ENCODE assay signal across 9 mouse cellular contexts in the genomic region with DNA sequence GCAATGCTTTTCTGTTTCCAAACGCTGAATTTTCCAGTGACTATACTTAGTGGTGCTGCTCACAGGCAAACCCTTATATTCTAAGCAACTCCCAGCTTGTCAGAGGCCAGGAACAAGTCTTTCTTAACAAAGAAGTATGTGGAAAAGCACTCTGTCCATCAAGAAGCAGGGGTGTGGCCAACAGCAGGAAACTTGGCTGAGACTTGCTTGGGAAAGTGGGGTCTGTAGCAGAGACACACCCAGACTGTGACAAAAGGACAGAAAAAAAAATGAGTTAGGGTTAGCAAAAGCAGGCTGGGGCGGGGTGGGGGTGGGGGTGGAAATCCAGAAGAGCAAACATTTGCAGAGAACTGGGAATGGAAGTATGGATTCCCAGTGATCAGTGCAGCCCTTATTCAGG. TPM values are rescaled to one million over a fixed set of nuclear protein-coding genes. Genes with fewer than 3 reads are reported as not detected.
DNase-seq lines count a peak whose midpoint lies in the region; ATAC-seq and TF ChIP-seq lines count a peak whose summit lies in the region.
"Had no signal": no experiment of that assay in that cellular context is flagged by ENCODE, and none has a peak within 500 bp of the region (broad histone marks: within the 10 kb centered on the region; RNA-seq: fewer than 3 reads in every experiment).

No protein-coding gene starts in this region.

- ATAC-seq in midbrain, embryonic 16.5 days = no peak
- peak; percentile 65 for ATAC-seq in stomach, postnatal 0 days (ENCODE audit: low FRiP score, low TSS enrichment)
- ATAC-seq: forebrain, postnatal 0 days had no signal

- TF ChIP-seq CTCF in stomach, postnatal 0 days (IDR thresholded peaks at IDR 0.05; ENCODE audit: low read depth) = no peak

- H3K9me3 ChIP-seq in midbrain, embryonic 10.5 days (replicated peaks) = no peaks in the 10 kb centered on the region
- no peaks in the 10 kb centered on the region for H3K9me3 ChIP-seq in midbrain, embryonic 16.5 days (replicated peaks; ENCODE audit: control insufficient read depth, low read length, poor library complexity, severe bottlenecking)
- no peaks in the 10 kb centered on the region for H3K9me3 ChIP-seq in stomach, postnatal 0 days (ENCODE audit: control insufficient read depth, low read length)
- H3K9me3 ChIP-seq: liver, embryonic 13.5 days had no signal

- no peak overlapping the region for H3K9ac ChIP-seq in midbrain, embryonic 16.5 days (ENCODE audit: low read depth, low read length)
- H3K9ac ChIP-seq in stomach, postnatal 0 days (ENCODE audit: low read length) = no peak overlapping the region
- H3K9ac ChIP-seq: forebrain, postnatal 0 days; liver, embryonic 13.5 days had no signal

- TF ChIP-seq EP300 in stomach, postnatal 0 days (optimal IDR thresholded peaks at IDR 0.05) = no peak

- no peak for DNase-seq in midbrain, embryonic 10.5 days (ENCODE audit: low spot score)
- DNase-seq in heart, adult 8-10 months (ENCODE audit: low spot score) = peak; percentile 26
- peak; percentile 15 to 43 for DNase-seq in kidney, postnatal 36 days
- DNase-seq in stomach, postnatal 0 days (ENCODE audit: low spot score) = peak; percentile 51
- no peak for DNase-seq in layer of hippocampus, adult 9-10 months (ENCODE audit: low spot score)
- DNase-seq in gastrocnemius, postnatal 10 days = no peak
- DNase-seq: forebrain, postnatal 0 days; liver, embryonic 13.5 days had no signal

- peaks cover 23% of the 10 kb centered on the region for H3K4me1 ChIP-seq in midbrain, embryonic 10.5 days
- H3K4me1 ChIP-seq in midbrain, embryonic 16.5 days (ENCODE audit: control insufficient read depth, insufficient read depth, low read length) = no peaks in the 10 kb centered on the region
- no peaks in the 10 kb centered on the region for H3K4me1 ChIP-seq in stomach, postnatal 0 days (replicated peaks; ENCODE audit: control insufficient read depth, insufficient read depth)

- H3K4me3 ChIP-seq in midbrain, embryonic 10.5 days = no peak overlapping the region
- no peak overlapping the region for H3K4me3 ChIP-seq in midbrain, embryonic 16.5 days (ENCODE audit: low read depth, low read length)
- no peak overlapping the region for H3K4me3 ChIP-seq in stomach, postnatal 0 days (ENCODE audit: low read depth, low read length)
- H3K4me3 ChIP-seq: liver, embryonic 13.5 days had no signal

- WGBS in midbrain, embryonic 10.5 days = 41% methylated on average over 2 of the region's 2 CpGs
- 32% methylated on average over 2 of the region's 2 CpGs for WGBS in midbrain, embryonic 16.5 days
- 13% methylated on average over 2 of the region's 2 CpGs for WGBS in stomach, postnatal 0 days

- no peak overlapping the region for H3K4me2 ChIP-seq in midbrain, embryonic 16.5 days (ENCODE audit: low read length)
- no peak overlapping the region for H3K4me2 ChIP-seq in stomach, postnatal 0 days (replicated peaks; ENCODE audit: low read depth)
- H3K4me2 ChIP-seq: liver, embryonic 13.5 days had no signal

- H3K27ac ChIP-seq in midbrain, embryonic 10.5 days (replicated peaks) = 0 out of 2 replicates have a peak overlapping the region, but pooled peaks have one; percentile 23
- no peak overlapping the region for H3K27ac ChIP-seq in midbrain, embryonic 16.5 days (ENCODE audit: low read length)
- H3K27ac ChIP-seq in stomach, postnatal 0 days (replicated peaks) = peak overlapping the region; percentile 72
- H3K27ac ChIP-seq: liver, embryonic 13.5 days had no signal

- H3K27me3 ChIP-seq in midbrain, embryonic 10.5 days (ENCODE audit: low read depth, poor library complexity, severe bottlenecking) = no peaks in the 10 kb centered on the region
- H3K27me3 ChIP-seq in midbrain, embryonic 16.5 days (ENCODE audit: control insufficient read depth, insufficient read depth, low read depth, low read length) = no peaks in the 10 kb centered on the region
- no peaks in the 10 kb centered on the region for H3K27me3 ChIP-seq in stomach, postnatal 0 days (ENCODE audit: control insufficient read depth, insufficient read depth, low read length)
- H3K27me3 ChIP-seq: liver, embryonic 13.5 days had no signal

- H3K36me3 ChIP-seq in midbrain, embryonic 10.5 days = no peaks in the 10 kb centered on the region
- no peaks in the 10 kb centered on the region for H3K36me3 ChIP-seq in midbrain, embryonic 16.5 days (ENCODE audit: control insufficient read depth, insufficient read depth, low read length)
- H3K36me3 ChIP-seq in stomach, postnatal 0 days (ENCODE audit: control insufficient read depth, insufficient read depth, low read length) = no peaks in the 10 kb centered on the region
- H3K36me3 ChIP-seq: liver, embryonic 13.5 days had no signal

RNA-seq across cellular contexts. Expression of a gene that starts 23.8 kb away (rescaled TPM):
- polyA plus RNA-seq in midbrain, embryonic 10.5 days (2016; fragmentation: Nextera tagmentation; extraction: Ambion mirVana) = 168 and 195 TPM in 2 replicates
- 69.2 and 74.3 TPM in 2 replicates for polyA plus RNA-seq in midbrain, embryonic 16.5 days (2015; fragmentation: Nextera tagmentation; extraction: Ambion mirVana)
- total RNA-seq in heart, adult 8-10 months (2022) = 10 to 100 TPM; 36.4 to 46.9 (median 43.4) TPM
- 238 and 254 TPM in 2 replicates for polyA plus RNA-seq in stomach, postnatal 0 days (2015; fragmentation: Nextera tagmentation; extraction: Ambion mirVana)
- total RNA-seq in gastrocnemius, postnatal 10 days (2021) = 100 to 1,000 TPM; 329 to 424 TPM

Comparison
In these comparisons a context has a peak if more than half of its experiments do, and no peak if none do; other contexts are left out.
1. DNase-seq: peak in heart, adult 8-10 months (single experiment), kidney, postnatal 36 days (2 of 2) and stomach, postnatal 0 days (single experiment); none in midbrain, embryonic 10.5 days (single experiment), layer of hippocampus, adult 9-10 months (single experiment) and gastrocnemius, postnatal 10 days (single experiment).